Mouse (Mus musculus): ENCODE data around the gene Siae. TPM values are rescaled to one million over a fixed set of nuclear protein-coding genes. Genes with fewer than 3 reads are reported as not detected.
A peak's percentile ranks its signal among the peaks of the same experiment; 100 is the strongest.

Siae gene
- total and polyA plus RNA-seq, 2 experiments = 17.4 to 27.5 TPM

- 44% methylated on average over 9 of the region's 9 CpGs for WGBS
- peak overlapping the region; percentile 72 for H3K9ac ChIP-seq (ENCODE audit: low read depth, low read length)
Measured at GRCm38 (mm10) chr9:37528225-37528970, 27.1 kb upstream of the Siae start.

GRCm38 (mm10) chr9:37530031-37530887, 25.2 kb upstream of the Siae start:
- H3K79me2 ChIP-seq (ENCODE audit: control insufficient read depth, insufficient read depth, low read length) = no peaks in the 10 kb centered on the region
- no peaks in the 10 kb centered on the region for H3K27me3 ChIP-seq (ENCODE audit: control insufficient read depth, insufficient read depth, low read length)
- no peaks in the 10 kb centered on the region for H3K36me3 ChIP-seq (ENCODE audit: control insufficient read depth, insufficient read depth, low read length)
- H3K4me3 ChIP-seq (ENCODE audit: insufficient read depth, low read depth, low read length) = peak overlapping the region; percentile 54
- H3K27ac ChIP-seq (replicated peaks; ENCODE audit: insufficient read depth, low read depth, low read length) = peak overlapping the region; percentile 59
- H3K9ac ChIP-seq (ENCODE audit: low read depth, low read length) = peak overlapping the region; percentile 24
- peak; percentile 19 for DNase-seq (ENCODE audit: extremely low read depth, low read depth, low spot score)
- 8% methylated on average over 32 of the region's 32 CpGs for WGBS
- H3K4me1 ChIP-seq (ENCODE audit: control insufficient read depth, insufficient read depth, low read length) = peaks cover 4% of the 10 kb centered on the region; the same call in 1 of the 2 replicates
- TF ChIP-seq POLR2A (IDR thresholded peaks at IDR 0.05; ENCODE audit: extremely low read depth, insufficient read depth, low read length) = no peak
- peak; percentile 52 for TF ChIP-seq CTCF (IDR thresholded peaks at IDR 0.05; ENCODE audit: low read depth, low read length)

More at GRCm38 (mm10) chr9:37528225-37528970, 27.1 kb upstream of the Siae start:
- Histone ChIP-seq H3K4me3 (ENCODE audit: insufficient read depth, low read depth, low read length) (peak overlapping the region; percentile 76), H3K27ac (replicated peaks; ENCODE audit: insufficient read depth, low read depth, low read length) (peak overlapping the region; percentile 90), H3K4me1 (ENCODE audit: control insufficient read depth, insufficient read depth, low read length) (peaks cover 4% of the 10 kb centered on the region; the same call in 1 of the 2 replicates), H3K27me3 (ENCODE audit: control insufficient read depth, insufficient read depth, low read length) (no peaks in the 10 kb centered on the region), H3K79me2 (ENCODE audit: control insufficient read depth, insufficient read depth, low read length) (no peaks in the 10 kb centered on the region), H3K36me3 (ENCODE audit: control insufficient read depth, insufficient read depth, low read length) (0 out of 2 replicates have a peak, but pooled peaks cover 2% of the 10 kb centered on the region)
- DNase-seq (ENCODE audit: extremely low read depth, low read depth, low spot score) = peak; percentile 22
- TF ChIP-seq POLR2A (IDR thresholded peaks at IDR 0.05; ENCODE audit: extremely low read depth, insufficient read depth, low read length) (no peak), CTCF (IDR thresholded peaks at IDR 0.05; ENCODE audit: low read depth, low read length) (no peak)

GRCm38 (mm10) chr9:37530888-37531705, 24.4 kb upstream of the Siae start:
- peaks cover 4% of the 10 kb centered on the region; the same call in 1 of the 2 replicates for H3K4me1 ChIP-seq (ENCODE audit: control insufficient read depth, insufficient read depth, low read length)
- no peaks in the 10 kb centered on the region for H3K27me3 ChIP-seq (ENCODE audit: control insufficient read depth, insufficient read depth, low read length)
- H3K36me3 ChIP-seq (ENCODE audit: control insufficient read depth, insufficient read depth, low read length) = no peaks in the 10 kb centered on the region
- peak overlapping the region; percentile 54 for H3K4me3 ChIP-seq (ENCODE audit: insufficient read depth, low read depth, low read length)
- peak overlapping the region; percentile 22 for H3K9ac ChIP-seq (ENCODE audit: low read depth, low read length)
- DNase-seq (ENCODE audit: extremely low read depth, low read depth, low spot score) = peak; percentile 80
- TF ChIP-seq CTCF (IDR thresholded peaks at IDR 0.05; ENCODE audit: low read depth, low read length) = peak; percentile 75
- no peak for TF ChIP-seq POLR2A (IDR thresholded peaks at IDR 0.05; ENCODE audit: extremely low read depth, insufficient read depth, low read length)
- WGBS = 5% methylated on average over 31 of the region's 31 CpGs
- H3K27ac ChIP-seq (replicated peaks; ENCODE audit: insufficient read depth, low read depth, low read length) = peak overlapping the region; percentile 37
- no peaks in the 10 kb centered on the region for H3K79me2 ChIP-seq (ENCODE audit: control insufficient read depth, insufficient read depth, low read length)

- Histone ChIP-seq H3K36me3 (ENCODE audit: control insufficient read depth, insufficient read depth, low read length) (no peaks in the 10 kb centered on the region), H3K4me3 (ENCODE audit: insufficient read depth, low read depth, low read length) (no peak overlapping the region), H3K79me2 (ENCODE audit: control insufficient read depth, insufficient read depth, low read length) (no peaks in the 10 kb centered on the region), H3K27me3 (ENCODE audit: control insufficient read depth, insufficient read depth, low read length) (no peaks in the 10 kb centered on the region), H3K9ac (ENCODE audit: low read depth, low read length) (no peak overlapping the region), H3K27ac (replicated peaks; ENCODE audit: insufficient read depth, low read depth, low read length) (no peak overlapping the region), H3K4me1 (ENCODE audit: control insufficient read depth, insufficient read depth, low read length) (no peaks in the 10 kb centered on the region)
- 72% methylated on average over 4 of the region's 4 CpGs for WGBS
- DNase-seq (ENCODE audit: extremely low read depth, low read depth, low spot score) = no peak
- TF ChIP-seq CTCF (IDR thresholded peaks at IDR 0.05; ENCODE audit: low read depth, low read length) (no peak), POLR2A (IDR thresholded peaks at IDR 0.05; ENCODE audit: extremely low read depth, insufficient read depth, low read length) (no peak)
Measured at GRCm38 (mm10) chr9:37536851-37537250, 18.6 kb upstream of the Siae start.

GRCm38 (mm10) chr9:37537658-37538250, 17.7 kb upstream of the Siae start:
- TF ChIP-seq CTCF (IDR thresholded peaks at IDR 0.05; ENCODE audit: low read depth, low read length) (no peak), POLR2A (IDR thresholded peaks at IDR 0.05; ENCODE audit: extremely low read depth, insufficient read depth, low read length) (no peak)
- H3K9ac ChIP-seq (ENCODE audit: low read depth, low read length) = no peak overlapping the region
- 77% methylated on average over 5 of the region's 5 CpGs for WGBS
- no peaks in the 10 kb centered on the region for H3K36me3 ChIP-seq (ENCODE audit: control insufficient read depth, insufficient read depth, low read length)
- no peaks in the 10 kb centered on the region for H3K79me2 ChIP-seq (ENCODE audit: control insufficient read depth, insufficient read depth, low read length)
- H3K4me1 ChIP-seq (ENCODE audit: control insufficient read depth, insufficient read depth, low read length) = peaks cover 2% of the 10 kb centered on the region; the same call in 1 of the 2 replicates
- no peak overlapping the region for H3K4me3 ChIP-seq (ENCODE audit: insufficient read depth, low read depth, low read length)
- no peaks in the 10 kb centered on the region for H3K27me3 ChIP-seq (ENCODE audit: control insufficient read depth, insufficient read depth, low read length)
- no peak for DNase-seq (ENCODE audit: extremely low read depth, low read depth, low spot score)
- no peak overlapping the region for H3K27ac ChIP-seq (replicated peaks; ENCODE audit: insufficient read depth, low read depth, low read length)

Measured in liver, adult 2 months (tissue).